Mouse (Mus musculus) adrenal gland, postnatal 0 days (tissue): ENCODE data around the gene Eif3d. TPM values are rescaled to one million over a fixed set of nuclear protein-coding genes. Genes with fewer than 3 reads are reported as not detected.

Experiments
- polyA plus RNA-seq: library from polyadenylated mRNA; unstranded; fragments of >200 nt; fragmentation: Nextera tagmentation; extraction: Ambion mirVana; gene quantifications from 2 replicates; pipeline ENCODE4 v1.2.1, GENCODE M21; 2015

The Eif3d gene
- polyA plus RNA-seq, result 96.1 and 143 TPM in 2 replicates

DNA sequence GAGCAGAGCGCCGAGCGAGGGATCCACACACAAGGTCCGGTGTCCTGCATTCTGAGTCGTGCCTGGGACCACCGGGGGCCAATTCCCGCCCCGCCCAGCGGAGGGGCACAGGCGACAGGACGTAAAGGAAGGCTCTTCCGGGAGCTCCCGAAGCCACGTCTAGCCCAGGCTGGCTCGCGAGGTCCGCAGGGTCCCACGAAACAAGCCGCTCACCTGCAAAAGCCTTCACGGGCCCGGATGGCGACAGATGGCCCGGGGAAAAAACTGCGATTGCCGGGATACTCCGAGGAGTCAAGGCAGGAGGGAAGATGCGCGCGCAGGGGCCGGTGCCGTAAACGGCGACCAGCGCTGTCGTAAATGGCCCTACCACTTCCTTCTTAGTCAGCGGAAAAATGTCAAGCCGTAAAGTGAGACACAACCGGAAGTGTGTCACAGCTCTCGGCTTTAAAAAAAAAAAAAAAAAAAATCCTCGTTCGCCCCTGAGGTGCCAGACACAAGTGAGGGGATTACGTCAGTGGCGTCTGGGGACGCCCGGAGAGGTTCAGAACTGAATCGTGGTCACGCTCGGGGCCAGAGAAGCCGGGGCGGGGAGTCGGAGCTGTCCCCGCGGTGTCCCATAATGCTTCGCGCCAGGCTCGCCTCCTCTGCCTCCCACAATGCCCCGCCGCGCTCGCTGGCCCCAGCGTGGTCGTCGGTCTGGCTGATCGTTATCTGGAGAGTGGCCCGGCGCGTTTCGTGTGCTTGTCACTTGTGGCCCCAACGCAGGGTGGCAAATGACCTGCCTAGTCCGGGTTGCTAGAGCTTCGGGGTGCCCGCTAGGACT is at the start of gene Eif3d:
Gene Eif3d, minus strand, starts transcription at position 344 of the 823 bp plus-strand sequence.

GRCm38 (mm10) chr15:77956404-77956901 is 14.2 kb downstream of the Eif3d start, which contains the start of gene Foxred2:
Gene Foxred2, minus strand, starts transcription at chr15:77956722.

GRCm38 (mm10) chr15:77928673-77929331 is 41.8 kb downstream of the Eif3d start, which contains the start of gene Txn2:
Gene Txn2, minus strand, starts transcription at chr15:77929006.

Other genes starting within 250 kb of the Eif3d start
- gene Apol9b, start 241.8 kb downstream of the Eif3d start, polyA plus RNA-seq, result 1.2 and 1.8 TPM in 2 replicates
- 0.86 TPM in 1 of 2 replicates, not detected in the other for gene Apol8, start 213.8 kb downstream of the Eif3d start, polyA plus RNA-seq
- gene Myh9, start 128.6 kb downstream of the Eif3d start, polyA plus RNA-seq, result 18.5 and 27.3 TPM in 2 replicates
- gene Txn2, start 41.8 kb downstream of the Eif3d start, polyA plus RNA-seq, result 214 and 410 TPM in 2 replicates
- gene Foxred2, start 14.1 kb downstream of the Eif3d start, polyA plus RNA-seq, result 1.9 and 2.0 TPM in 2 replicates
- gene Cacng2, start 149.2 kb upstream of the Eif3d start, polyA plus RNA-seq, result 0.28 and 1.3 TPM in 2 replicates
- 64.8 and 69.7 TPM in 2 replicates for gene Ift27, start 203.3 kb upstream of the Eif3d start, polyA plus RNA-seq
- gene Pvalb, start 235.6 kb upstream of the Eif3d start, polyA plus RNA-seq, result 0.70 and 0.74 TPM in 2 replicates